Mouse (Mus musculus) intestine, embryonic 15.5 days (tissue): ENCODE measurements at regions not wholly inside any gene's neighbourhood (a gene's known extent, or its start where the extent isn't known, plus 50 kb on each side); places are given as distances from the start of the nearest gene placed in this dataset.

Experiments used
- ATAC-seq: fragments of 200-750 bp; cut with Nextera tagmentation; 2 replicates; pipeline ENCODE4 v1.8.0; 2017; ENCODE audit warnings: moderate TSS enrichment, moderate library complexity
- H3K27ac ChIP-seq: fragments of 300-500 bp; sonication (generic); 2 replicates; pipeline ENCODE4 v1.5.1; 2015; ENCODE audit warnings: mild to moderate bottlenecking, inconsistent platforms
- H3K27me3 ChIP-seq: fragments of 300-500 bp; sonication (generic); replicated peaks from 2 replicates; pipeline ENCODE4 v1.6.1; 2015; ENCODE audit warnings: inconsistent platforms
- H3K36me3 ChIP-seq: fragments of 300-500 bp; sonication (generic); 2 replicates; pipeline ENCODE4 v1.6.1; 2015; ENCODE audit warnings: inconsistent platforms
- H3K4me1 ChIP-seq: fragments of 300-500 bp; sonication (generic); replicated peaks from 2 replicates; pipeline ENCODE4 v1.6.1; 2015; ENCODE audit warnings: inconsistent platforms
- H3K4me2 ChIP-seq: fragments of 300-500 bp; sonication (generic); replicated peaks from 2 replicates; pipeline ENCODE4 v1.6.1; 2015; ENCODE audit warnings: mild to moderate bottlenecking, inconsistent platforms
- H3K4me3 ChIP-seq: fragments of 300-500 bp; sonication (generic); replicated peaks from 2 replicates; pipeline ENCODE4 v1.5.1; 2015; ENCODE audit warnings: inconsistent platforms
- H3K9ac ChIP-seq: fragments of 300-500 bp; sonication (generic); 2 replicates; pipeline ENCODE4 v1.6.1; 2015; ENCODE audit warnings: inconsistent platforms
- H3K9me3 ChIP-seq: fragments of 300-500 bp; sonication (generic); 2 replicates; pipeline ENCODE4 v1.6.1; 2016; ENCODE audit warnings: inconsistent platforms
- WGBS: fragments of 180-500 bp; shearing (Covaris S2); methylation state at CpG from one replicate; pipeline ENCODE4 v1.1.7; 2015; 5-methylcytosine and 5-hydroxymethylcytosine counted together

- Histone ChIP-seq H3K27me3 (no peaks in the 10 kb centered on the region), H3K36me3 (no peaks in the 10 kb centered on the region), H3K4me2 (peak overlapping the region; percentile 29), H3K4me1 (0 out of 2 replicates have a peak, but pooled peaks cover 7% of the 10 kb centered on the region), H3K4me3 (no peak overlapping the region), H3K9ac (no peak overlapping the region), H3K27ac (no peak overlapping the region), H3K9me3 (no peaks in the 10 kb centered on the region)
- no peak for ATAC-seq
- 20% methylated on average over 10 of the region's 10 CpGs for WGBS
Measured at GRCm38 (mm10) chr11:112839721-112840494, 57.9 kb downstream of the Sox9 start.

- peak; percentile 39 for ATAC-seq
Measured at GRCm38 (mm10) chr11:112840495-112840828, 58.4 kb downstream of the Sox9 start.

GRCm38 (mm10) chr11:112844258-112844901, 62.4 kb downstream of the Sox9 start:
- WGBS: 71% methylated on average over 8 of the region's 8 CpGs
- no peak for ATAC-seq

More at GRCm38 (mm10) chr11:112840495-112840828, 58.4 kb downstream of the Sox9 start:
- H3K4me1 ChIP-seq: 0 out of 2 replicates have a peak, but pooled peaks cover 5% of the 10 kb centered on the region
- WGBS: 9% methylated on average over 10 of the region's 10 CpGs
- H3K27me3 ChIP-seq: no peaks in the 10 kb centered on the region
- H3K4me3 ChIP-seq: no peak overlapping the region
- peak overlapping the region; percentile 29 for H3K4me2 ChIP-seq
- H3K27ac ChIP-seq: no peak overlapping the region
- no peaks in the 10 kb centered on the region for H3K36me3 ChIP-seq
- H3K9me3 ChIP-seq: no peaks in the 10 kb centered on the region
- H3K9ac ChIP-seq: no peak overlapping the region

GRCm38 (mm10) chr11:112847146-112847545, 65.1 kb downstream of the Sox9 start:
- H3K4me1 ChIP-seq: no peaks in the 10 kb centered on the region
- H3K27ac ChIP-seq: no peak overlapping the region
- no peak overlapping the region for H3K9ac ChIP-seq
- no peak overlapping the region for H3K4me3 ChIP-seq
- no peaks in the 10 kb centered on the region for H3K36me3 ChIP-seq
- H3K9me3 ChIP-seq: no peaks in the 10 kb centered on the region
- no peak for ATAC-seq
- H3K4me2 ChIP-seq: no peak overlapping the region
- H3K27me3 ChIP-seq: no peaks in the 10 kb centered on the region
- WGBS: 93% methylated on average over 2 of the region's 2 CpGs

More at GRCm38 (mm10) chr11:112844258-112844901, 62.4 kb downstream of the Sox9 start:
- Histone ChIP-seq H3K4me3 (no peak overlapping the region), H3K9ac (no peak overlapping the region), H3K4me1 (0 out of 2 replicates have a peak, but pooled peaks cover 5% of the 10 kb centered on the region), H3K9me3 (no peaks in the 10 kb centered on the region), H3K4me2 (no peak overlapping the region), H3K27me3 (no peaks in the 10 kb centered on the region), H3K36me3 (no peaks in the 10 kb centered on the region), H3K27ac (no peak overlapping the region)

- Histone ChIP-seq H3K4me1 (no peaks in the 10 kb centered on the region), H3K4me3 (no peak overlapping the region), H3K4me2 (no peak overlapping the region), H3K9me3 (no peaks in the 10 kb centered on the region), H3K27me3 (no peaks in the 10 kb centered on the region), H3K9ac (no peak overlapping the region), H3K36me3 (no peaks in the 10 kb centered on the region), H3K27ac (no peak overlapping the region)
- ATAC-seq: no peak
- WGBS: 83% methylated on average over 3 of the region's 3 CpGs
Measured at GRCm38 (mm10) chr11:112847851-112848250, 65.8 kb downstream of the Sox9 start.

- Histone ChIP-seq H3K9ac (no peak overlapping the region), H3K4me2 (no peak overlapping the region), H3K27ac (no peak overlapping the region), H3K9me3 (no peaks in the 10 kb centered on the region), H3K4me3 (no peak overlapping the region), H3K27me3 (no peaks in the 10 kb centered on the region), H3K36me3 (no peaks in the 10 kb centered on the region), H3K4me1 (no peaks in the 10 kb centered on the region)
- WGBS: 75% methylated on average over 5 of the region's 5 CpGs
- no peak for ATAC-seq
Measured at GRCm38 (mm10) chr11:112849974-112850373, 68.0 kb downstream of the Sox9 start.

- no peaks in the 10 kb centered on the region for H3K27me3 ChIP-seq
- WGBS: 80% methylated on average over 13 of the region's 13 CpGs
- no peak for ATAC-seq
- H3K4me2 ChIP-seq: no peak overlapping the region
- H3K4me3 ChIP-seq: no peak overlapping the region
- no peaks in the 10 kb centered on the region for H3K36me3 ChIP-seq
- no peak overlapping the region for H3K9ac ChIP-seq
- no peaks in the 10 kb centered on the region for H3K9me3 ChIP-seq
- H3K27ac ChIP-seq: no peak overlapping the region
- no peaks in the 10 kb centered on the region for H3K4me1 ChIP-seq
Measured at GRCm38 (mm10) chr11:112850532-112851272, 68.7 kb downstream of the Sox9 start.

GRCm38 (mm10) chr11:112851321-112851720, 69.3 kb downstream of the Sox9 start:
- Histone ChIP-seq H3K27me3 (no peaks in the 10 kb centered on the region), H3K27ac (no peak overlapping the region), H3K4me1 (no peaks in the 10 kb centered on the region), H3K9me3 (no peaks in the 10 kb centered on the region), H3K36me3 (no peaks in the 10 kb centered on the region), H3K4me3 (no peak overlapping the region), H3K9ac (no peak overlapping the region), H3K4me2 (no peak overlapping the region)
- 81% methylated on average over 9 of the region's 9 CpGs for WGBS
- no peak for ATAC-seq

GRCm38 (mm10) chr11:112855975-112856374, 74.0 kb downstream of the Sox9 start:
- 63% methylated on average over 5 of the region's 5 CpGs for WGBS
- H3K9me3 ChIP-seq: no peaks in the 10 kb centered on the region
- no peaks in the 10 kb centered on the region for H3K4me1 ChIP-seq
- no peaks in the 10 kb centered on the region for H3K36me3 ChIP-seq
- no peak overlapping the region for H3K27ac ChIP-seq
- H3K4me2 ChIP-seq: no peak overlapping the region
- H3K9ac ChIP-seq: no peak overlapping the region
- ATAC-seq: peak; percentile 72
- H3K4me3 ChIP-seq: no peak overlapping the region
- no peaks in the 10 kb centered on the region for H3K27me3 ChIP-seq

GRCm38 (mm10) chr11:112859309-112859708, 77.3 kb downstream of the Sox9 start:
- no peak overlapping the region for H3K9ac ChIP-seq
- WGBS: 91% methylated on average over 7 of the region's 7 CpGs
- H3K36me3 ChIP-seq: no peaks in the 10 kb centered on the region
- H3K4me2 ChIP-seq: no peak overlapping the region
- H3K4me1 ChIP-seq: no peaks in the 10 kb centered on the region
- ATAC-seq: no peak
- no peak overlapping the region for H3K4me3 ChIP-seq
- no peaks in the 10 kb centered on the region for H3K9me3 ChIP-seq
- no peaks in the 10 kb centered on the region for H3K27me3 ChIP-seq
- no peak overlapping the region for H3K27ac ChIP-seq

GRCm38 (mm10) chr11:112860797-112861196, 78.8 kb downstream of the Sox9 start:
- Histone ChIP-seq H3K9me3 (no peaks in the 10 kb centered on the region), H3K27me3 (no peaks in the 10 kb centered on the region), H3K4me3 (no peak overlapping the region), H3K9ac (no peak overlapping the region), H3K4me1 (no peaks in the 10 kb centered on the region), H3K36me3 (no peaks in the 10 kb centered on the region), H3K27ac (no peak overlapping the region), H3K4me2 (no peak overlapping the region)
- ATAC-seq: no peak
- WGBS: 44% methylated on average over 11 of the region's 11 CpGs

- H3K4me1 ChIP-seq: no peaks in the 10 kb centered on the region
- no peaks in the 10 kb centered on the region for H3K9me3 ChIP-seq
- H3K36me3 ChIP-seq: no peaks in the 10 kb centered on the region
- no peak overlapping the region for H3K27ac ChIP-seq
- no peak overlapping the region for H3K4me3 ChIP-seq
- ATAC-seq: no peak
- no peaks in the 10 kb centered on the region for H3K27me3 ChIP-seq
- no peak overlapping the region for H3K9ac ChIP-seq
- 75% methylated on average over 5 of the region's 5 CpGs for WGBS
- no peak overlapping the region for H3K4me2 ChIP-seq
Measured at GRCm38 (mm10) chr11:112861233-112861632, 79.2 kb downstream of the Sox9 start.
